Mouse (Mus musculus) forebrain, postnatal 0 days (tissue): ENCODE data around the gene Fam71b. TPM values are rescaled to one million over a fixed set of nuclear protein-coding genes. Genes with fewer than 3 reads are reported as not detected.
A peak's percentile ranks its signal among the peaks of the same experiment; 100 is the strongest.

Source experiments
- ATAC-seq: fragments of 200-750 bp; cut with Nextera tagmentation; 2 replicates; pipeline ENCODE4 v1.8.0; 2017; ENCODE audit warnings: mild to moderate bottlenecking, moderate library complexity
- DNase-seq: peaks from one replicate; pipeline ENCODE4 v3.0.0-alpha.2; 2015
- H3K27ac ChIP-seq: fragments of 300-500 bp; sonication (generic); 2 replicates; pipeline ENCODE4 v1.5.1; 2014; ENCODE audit warnings: low read depth, mild to moderate bottlenecking, antibody characterized with exemption, low read length, moderate library complexity, mixed read lengths
- H3K27me3 ChIP-seq: fragments of 300-500 bp; sonication (generic); 2 replicates; pipeline ENCODE4 v1.6.1; 2014; ENCODE audit warnings: mild to moderate bottlenecking, low read length, mixed read lengths; ENCODE audit not compliant: insufficient read depth
- H3K36me3 ChIP-seq: fragments of 300-500 bp; sonication (generic); 2 replicates; pipeline ENCODE4 v1.6.1; 2014; ENCODE audit warnings: mild to moderate bottlenecking, moderate library complexity; ENCODE audit not compliant: insufficient read depth
- H3K4me1 ChIP-seq: fragments of 300-500 bp; sonication (generic); 2 replicates; pipeline ENCODE4 v1.6.1; 2014; ENCODE audit warnings: antibody characterized with exemption; ENCODE audit not compliant: insufficient read depth
- H3K4me2 ChIP-seq: fragments of 300-500 bp; sonication (generic); 2 replicates; pipeline ENCODE4 v1.6.1; 2014; ENCODE audit warnings: low read depth, mild to moderate bottlenecking, moderate library complexity
- H3K4me3 ChIP-seq: fragments of 300-500 bp; sonication (generic); 2 replicates; pipeline ENCODE4 v1.5.1; 2014; ENCODE audit warnings: low read depth, low read length, mixed read lengths
- H3K9ac ChIP-seq: fragments of 300-500 bp; sonication (generic); 2 replicates; pipeline ENCODE4 v1.6.1; 2014; ENCODE audit warnings: mild to moderate bottlenecking
- H3K9me3 ChIP-seq: fragments of 300-500 bp; sonication (generic); 2 replicates; pipeline ENCODE4 v1.6.1; 2016; ENCODE audit warnings: low read length
- CTCF ChIP-seq: sonication (generic); IDR thresholded peaks from 2 replicates; pipeline ENCODE4 v1.5.1; 2016; ENCODE audit warnings: antibody characterized with exemption, control low read depth, low read depth
- WGBS: fragments of 180-500 bp; shearing (Covaris S2); extraction: QIAGEN DNeasy Blood & Tissue Kit; methylation state at CpG from one replicate; pipeline ENCODE4 v1.1.7; 2014; 5-methylcytosine and 5-hydroxymethylcytosine counted together
- polyA plus RNA-seq: library from polyadenylated mRNA; unstranded; fragments of >200 nt; fragmentation: Nextera tagmentation; extraction: Ambion mirVana; gene quantifications from 2 replicates; pipeline ENCODE4 v1.2.1, GENCODE M21; 2015
- total RNA-seq: library from RNA; depleted of rRNA; stranded (reverse); fragments of >200 nt; gene quantifications from 2 replicates; pipeline ENCODE4 v1.2.3, GENCODE M21; 2014; rRNA removed

Fam71b gene
- total and polyA plus RNA-seq, 2 experiments from 2014 or later: not detected

DNA sequence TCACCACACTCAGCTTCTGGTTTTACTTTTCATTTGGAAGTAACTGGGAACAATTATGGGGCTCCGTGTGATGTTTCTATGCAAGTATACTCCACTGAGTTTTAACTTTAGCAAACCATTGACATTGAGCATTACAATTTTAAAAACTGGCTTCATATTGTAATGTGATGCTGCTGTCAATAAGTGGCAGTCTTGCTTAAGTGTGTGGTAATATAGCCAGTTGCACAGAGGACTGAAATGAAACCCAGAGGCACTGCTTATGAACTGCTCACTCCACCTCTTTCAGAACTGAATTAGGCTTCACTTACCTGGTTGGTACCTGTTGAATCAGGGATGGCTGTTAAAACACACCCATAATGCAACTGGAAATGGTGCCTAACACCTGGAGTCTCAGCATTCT, 46.8 kb downstream of the Fam71b start:
- Histone ChIP-seq H3K9ac (no peak overlapping the region), H3K9me3 (no peaks in the 10 kb centered on the region), H3K4me2 (no peak overlapping the region), H3K36me3 (peaks cover 18% of the 10 kb centered on the region), H3K27ac (no peak overlapping the region), H3K4me3 (no peak overlapping the region), H3K4me1 (no peaks in the 10 kb centered on the region), H3K27me3 (no peaks in the 10 kb centered on the region)
- TF ChIP-seq CTCF: 0 out of 2 replicates have a peak, but pooled peaks have one; percentile 13
- no peak for ATAC-seq
- DNase-seq: no peak
- WGBS: 91% methylated on average over 1 of the region's 1 CpGs

- no peak for ATAC-seq
- Histone ChIP-seq H3K27me3 (no peaks in the 10 kb centered on the region), H3K36me3 (peaks cover 18% of the 10 kb centered on the region), H3K9ac (no peak overlapping the region), H3K4me3 (no peak overlapping the region), H3K4me1 (no peaks in the 10 kb centered on the region), H3K9me3 (no peaks in the 10 kb centered on the region), H3K4me2 (no peak overlapping the region), H3K27ac (no peak overlapping the region)
- 95% methylated on average over 5 of the region's 5 CpGs for WGBS
- TF ChIP-seq CTCF: no peak
- DNase-seq: no peak
These were observed 47.6 kb downstream of the Fam71b start for GRCm38 (mm10) chr11:46443979-46444378.

DNA sequence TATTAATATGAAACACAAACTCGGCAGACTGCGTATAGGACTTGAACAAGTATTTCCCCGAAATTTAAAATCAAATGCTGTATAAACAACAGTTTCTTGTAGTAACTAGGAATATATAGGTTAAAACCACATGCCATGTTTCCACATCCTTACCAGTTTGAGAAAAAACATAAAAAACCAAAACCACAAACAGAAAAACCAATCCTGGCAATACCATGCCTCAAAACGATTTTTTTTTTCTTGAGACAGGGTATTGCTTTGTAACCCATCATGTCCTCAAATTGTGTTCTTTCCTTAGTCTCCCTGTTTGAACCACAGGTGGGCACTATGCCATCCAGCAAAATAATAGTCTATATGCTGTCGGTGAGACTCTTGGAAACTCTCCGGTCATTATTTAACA, 49.8 kb downstream of the Fam71b start:
- no peak overlapping the region for H3K4me2 ChIP-seq
- no peaks in the 10 kb centered on the region for H3K4me1 ChIP-seq
- WGBS: 94% methylated on average over 6 of the region's 6 CpGs
- TF ChIP-seq CTCF: no peak
- DNase-seq (no peak), ATAC-seq (no peak)
- no peaks in the 10 kb centered on the region for H3K9me3 ChIP-seq
- peaks cover 10% of the 10 kb centered on the region for H3K36me3 ChIP-seq
- no peak overlapping the region for H3K4me3 ChIP-seq
- H3K27me3 ChIP-seq: no peaks in the 10 kb centered on the region
- H3K27ac ChIP-seq: no peak overlapping the region
- no peak overlapping the region for H3K9ac ChIP-seq

- Histone ChIP-seq H3K27me3 (no peaks in the 10 kb centered on the region), H3K9me3 (no peaks in the 10 kb centered on the region), H3K36me3 (peaks cover 6% of the 10 kb centered on the region), H3K9ac (no peak overlapping the region), H3K4me1 (no peaks in the 10 kb centered on the region), H3K27ac (no peak overlapping the region), H3K4me3 (no peak overlapping the region), H3K4me2 (no peak overlapping the region)
- DNase-seq (no peak), ATAC-seq (no peak)
- TF ChIP-seq CTCF: no peak
- 73% methylated on average over 13 of the region's 13 CpGs for WGBS
These were observed 51.5 kb downstream of the Fam71b start for GRCm38 (mm10) chr11:46447644-46448484.

DNA sequence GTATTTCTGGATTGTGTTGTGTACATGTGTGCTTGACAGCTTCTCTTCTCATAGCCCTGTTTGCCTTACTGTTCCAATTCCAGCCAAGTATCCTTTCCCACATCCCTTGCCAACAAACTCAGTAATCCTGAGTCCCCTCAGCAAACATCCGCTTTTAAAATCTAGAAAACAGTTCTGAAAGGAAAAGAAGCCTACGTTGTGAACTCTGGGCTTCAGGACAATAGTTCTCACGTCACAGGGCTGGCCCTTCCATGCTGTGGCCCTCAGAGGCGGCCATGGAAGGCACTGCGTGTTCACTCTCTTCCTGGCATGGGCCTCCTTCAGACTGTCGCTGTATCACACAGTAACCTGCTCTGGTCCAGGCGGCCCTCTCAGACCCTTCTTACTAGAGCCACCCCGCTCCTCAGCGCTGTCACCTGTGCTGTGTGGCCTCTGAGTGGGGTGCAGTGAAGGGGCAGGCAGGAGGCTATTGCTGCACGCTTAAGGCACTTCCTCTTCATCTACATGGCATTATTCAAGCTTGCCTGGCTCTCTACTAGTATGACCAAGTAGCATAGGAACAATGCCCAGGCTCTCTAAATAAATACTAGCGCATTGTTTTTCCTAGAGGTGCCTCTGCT, 53.2 kb downstream of the Fam71b start:
- H3K4me2 ChIP-seq: no peak overlapping the region
- no peaks in the 10 kb centered on the region for H3K9me3 ChIP-seq
- DNase-seq: no peak
- H3K36me3 ChIP-seq: no peaks in the 10 kb centered on the region; the same call in 1 of the 2 replicates
- no peak overlapping the region for H3K9ac ChIP-seq
- no peaks in the 10 kb centered on the region for H3K27me3 ChIP-seq
- 79% methylated on average over 11 of the region's 11 CpGs for WGBS
- 0 out of 2 replicates have a peak, but pooled peaks have one; percentile 14 for ATAC-seq
- TF ChIP-seq CTCF: no peak
- H3K27ac ChIP-seq: no peak overlapping the region
- no peaks in the 10 kb centered on the region for H3K4me1 ChIP-seq
- no peak overlapping the region for H3K4me3 ChIP-seq

DNA sequence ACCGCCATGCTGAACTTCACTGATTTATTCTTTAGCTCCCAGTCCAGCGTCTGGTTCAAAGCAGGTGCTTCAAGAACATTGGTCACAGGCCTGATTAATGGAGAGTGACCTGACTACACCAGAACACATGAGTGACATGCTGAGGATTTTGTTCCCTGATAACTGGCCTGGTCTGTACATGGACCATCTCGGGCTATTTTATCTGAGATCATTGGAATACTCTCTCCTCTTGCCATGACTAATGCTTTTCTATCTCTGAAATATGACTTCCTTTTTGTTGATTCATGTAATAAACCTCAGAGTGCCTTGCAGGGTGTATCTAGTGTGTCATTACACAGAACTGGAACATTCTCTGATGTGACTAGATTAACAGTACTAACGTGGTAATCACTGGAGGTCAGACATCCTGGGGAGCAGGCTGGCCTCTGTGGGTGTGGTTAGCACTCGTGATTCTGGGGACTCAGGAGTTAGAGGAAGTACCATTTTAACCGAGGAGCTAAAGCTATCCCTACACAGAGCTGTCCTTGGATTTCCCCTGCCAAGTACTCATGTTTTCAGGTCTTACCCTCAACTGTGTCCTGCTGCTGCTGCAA, 58.2 kb downstream of the Fam71b start, which contains the start of gene Havcr2:
Gene Havcr2 (plus strand): TSS at position 483 of the 593 bp plus-strand sequence.
- TF ChIP-seq CTCF: no peak
- Histone ChIP-seq H3K27ac (no peak within 1 kb of the TSS), H3K36me3 (no peaks in the 10 kb centered on the region), H3K9ac (no peak within 1 kb of the TSS), H3K4me1 (no peaks in the 10 kb centered on the region), H3K27me3 (no peaks in the 10 kb centered on the region), H3K4me2 (no peak within 1 kb of the TSS), H3K9me3 (no peaks in the 10 kb centered on the region), H3K4me3 (no peak within 1 kb of the TSS)
- WGBS: 77% methylated on average over 6 of the region's 6 CpGs
- no peak for DNase-seq
- no peak for ATAC-seq

Other genes starting within 250 kb of the Fam71b start
- 0.14 and 0.38 TPM in 2 replicates for gene Nipal4, start 230.1 kb upstream of the Fam71b start, total RNA-seq
- gene Nipal4, start 230.1 kb upstream of the Fam71b start, polyA plus RNA-seq: 0.06 and 0.07 TPM in 2 replicates
- 11.1 and 12.2 TPM in 2 replicates for gene Fndc9, start 161.0 kb upstream of the Fam71b start, total RNA-seq
- gene Fndc9, start 161.0 kb upstream of the Fam71b start, polyA plus RNA-seq: 9.9 and 15.9 TPM in 2 replicates
- gene Cyfip2, start 83.7 kb upstream of the Fam71b start, total RNA-seq: 92.5 and 114 TPM in 2 replicates
- gene Cyfip2, start 83.7 kb upstream of the Fam71b start, polyA plus RNA-seq: 54.9 and 75.8 TPM in 2 replicates
- gene Itk, start 7.0 kb upstream of the Fam71b start, total RNA-seq: 0.19 and 0.31 TPM in 2 replicates
- 0.05 and 0.06 TPM in 2 replicates for gene Itk, start 7.0 kb upstream of the Fam71b start, polyA plus RNA-seq
- 39.7 and 43.9 TPM in 2 replicates for gene Med7, start 40.4 kb downstream of the Fam71b start, total RNA-seq
- 60.3 and 70.6 TPM in 2 replicates for gene Med7, start 40.4 kb downstream of the Fam71b start, polyA plus RNA-seq
- gene Havcr2, start 58.4 kb downstream of the Fam71b start, total RNA-seq: 0.23 and 1.1 TPM in 2 replicates
- gene Havcr2, start 58.4 kb downstream of the Fam71b start, polyA plus RNA-seq: 0.13 and 0.22 TPM in 2 replicates
- not detected in 2 replicates for gene Gm12169, start 127.7 kb downstream of the Fam71b start, total RNA-seq
- not detected in 2 replicates for gene Gm12169, start 127.7 kb downstream of the Fam71b start, polyA plus RNA-seq
- gene BC053393, start 175.0 kb downstream of the Fam71b start, total RNA-seq: not detected in 2 replicates
- gene BC053393, start 175.0 kb downstream of the Fam71b start, polyA plus RNA-seq: 0.07 TPM in 1 of 2 replicates, not detected in the other
- gene Dppa1, start 232.7 kb downstream of the Fam71b start, total RNA-seq: not detected in 2 replicates
- gene Dppa1, start 232.7 kb downstream of the Fam71b start, polyA plus RNA-seq: not detected in 2 replicates